22 mouse cellular contexts compared by ENCODE assay signal in genomic region chr11:70808101-70808500, GRCm38 (mm10). TPM values are rescaled to one million over a fixed set of nuclear protein-coding genes. Genes with fewer than 3 reads are reported as not detected.
"Had no signal": no experiment of that assay in that cellular context is flagged by ENCODE, and none has a peak within 500 bp of the region (broad histone marks: within the 10 kb centered on the region; RNA-seq: fewer than 3 reads in every experiment).

No protein-coding gene starts in this region.

- H3K36me3 ChIP-seq: midbrain, embryonic 13.5 days; midbrain, embryonic 15.5 days; neural tube, embryonic 13.5 days; neural tube, embryonic 15.5 days; stomach, embryonic 15.5 days had no signal

- H3K27me3 ChIP-seq: midbrain, embryonic 13.5 days; midbrain, embryonic 15.5 days; neural tube, embryonic 13.5 days; neural tube, embryonic 15.5 days; stomach, embryonic 15.5 days had no signal

- H3K4me3 ChIP-seq: megakaryocyte, embryonic 14.5 days; midbrain, embryonic 13.5 days; midbrain, embryonic 15.5 days; neural tube, embryonic 13.5 days; neural tube, embryonic 15.5 days; stomach, embryonic 15.5 days had no signal

- DNase-seq: lung, adult 18-20 months; lung, embryonic 14.5 days; lung, postnatal 14 days; lung, postnatal 36 days; retina, postnatal 1 day; right cerebral cortex, adult 18-20 months; right cerebral cortex, postnatal 25 days; right cerebral cortex, postnatal 4 days; spleen, adult 18-20 months; thymus, adult 2 months; thymus, postnatal 25 days; thymus, postnatal 4 days had no signal

- H3K27ac ChIP-seq: macrophage; midbrain, embryonic 13.5 days; midbrain, embryonic 15.5 days; neural tube, embryonic 13.5 days; neural tube, embryonic 15.5 days; stomach, embryonic 15.5 days; stomach, postnatal 0 days had no signal

- ATAC-seq: midbrain, embryonic 13.5 days; midbrain, embryonic 15.5 days had no signal

- H3K9ac ChIP-seq: lung, embryonic 14.5 days; midbrain, embryonic 13.5 days; midbrain, embryonic 15.5 days; neural tube, embryonic 13.5 days; neural tube, embryonic 15.5 days; stomach, embryonic 15.5 days had no signal

- H3K9me3 ChIP-seq: midbrain, embryonic 13.5 days; midbrain, embryonic 15.5 days; neural tube, embryonic 13.5 days; neural tube, embryonic 15.5 days; stomach, embryonic 15.5 days had no signal

- H3K4me2 ChIP-seq: lung, embryonic 14.5 days; midbrain, embryonic 11.5 days; midbrain, embryonic 13.5 days; midbrain, embryonic 15.5 days; neural tube, embryonic 13.5 days; neural tube, embryonic 15.5 days; stomach, embryonic 15.5 days had no signal

- H3K4me1 ChIP-seq: midbrain, embryonic 15.5 days; neural tube, embryonic 13.5 days; neural tube, embryonic 15.5 days; stomach, embryonic 15.5 days had no signal

RNA-seq across cellular contexts. Expression of gene Scimp, which starts 4.3 kb away (rescaled TPM):
- total RNA-seq: midbrain, postnatal 0 days had no signal
- polyA plus RNA-seq: lung, embryonic 14.5 days; midbrain, embryonic 11.5 days; midbrain, embryonic 15.5 days; midbrain, postnatal 0 days; neural tube, embryonic 13.5 days had no signal
